Mouse (Mus musculus) macrophage (primary cell): Measurements from ENCODE around the gene Crygd. TPM values are rescaled to one million over a fixed set of nuclear protein-coding genes. Genes with fewer than 3 reads are reported as not detected.

Experiments
- H3K27ac ChIP-seq: fragments of 350-480 bp; formaldehyde crosslinking; 2 replicates; pipeline ENCODE4 v1.9.0; 2021
- H3K36me3 ChIP-seq: fragments of 350-480 bp; formaldehyde crosslinking; 2 replicates; pipeline ENCODE4 v1.9.0; 2021; ENCODE audit errors: inconsistent target
- H3K4me3 ChIP-seq: fragments of 350-480 bp; formaldehyde crosslinking; 2 replicates; pipeline ENCODE4 v1.9.0; 2021; ENCODE audit errors: inconsistent target
- H3K79me2 ChIP-seq: fragments of 350-480 bp; formaldehyde crosslinking; 2 replicates; pipeline ENCODE4 v1.9.0; 2021; ENCODE audit errors: inconsistent target
- WGBS: methylation state at CpG from one replicate; pipeline ENCODE4 v1.1.7; 2026; ENCODE audit warnings: inconsistent platforms; ENCODE audit not compliant: missing documents; 5-methylcytosine and 5-hydroxymethylcytosine counted together
- polyA plus RNA-seq: library from polyadenylated mRNA; stranded (reverse); fragments of 250-400 nt; gene quantifications from 3 replicates; pipeline ENCODE4 v1.2.4, GENCODE M21; 2018; ENCODE audit warnings: inconsistent platforms
- total RNA-seq, 78 experiments: library from RNA; depleted of rRNA; stranded (reverse); fragments of 250-400 nt; gene quantifications; 1 replicate in 9 of 78; 2 replicates in 24 of 78; 3 replicates in 43 of 78; 4 replicates in 2 of 78; pipeline ENCODE4 v1.2.4; 2018; ENCODE audit warnings: inconsistent platforms in 56 of 78

Gene Crygd
- total RNA-seq (2018; cell fraction: chromatin; rRNA removed), result not detected
- not detected for total RNA-seq (2018; cell fraction: cytosol; rRNA removed)
- not detected for total RNA-seq (2018; cell fraction: nucleus; rRNA removed)
- not detected in 3 replicates for polyA plus RNA-seq

- 90% methylated on average over 4 of the region's 8 CpGs for WGBS
- H3K36me3 ChIP-seq, result no peaks in the 10 kb centered on the region
- H3K27ac ChIP-seq, result no peak within 1 kb of the TSS
- H3K4me3 ChIP-seq, result no peak within 1 kb of the TSS
- no peaks in the 10 kb centered on the region for H3K79me2 ChIP-seq
Observed at GRCm38 (mm10) chr1:65063352-65063751, at the start of gene Crygd. Crygd (minus strand) TSS chr1:65063452.

GRCm38 (mm10) chr1:65112807-65113196 is 49.5 kb upstream of the Crygd start:
- no peaks in the 10 kb centered on the region for H3K36me3 ChIP-seq
- peak overlapping the region; percentile 83 for H3K27ac ChIP-seq
- 17% methylated on average over 14 of the region's 14 CpGs for whole genome bisulfite sequencing
- H3K79me2 ChIP-seq, result no peaks in the 10 kb centered on the region
- H3K4me3 ChIP-seq, result no peak overlapping the region

GRCm38 (mm10) chr1:65112031-65112806 is 49.0 kb upstream of the Crygd start:
- WGBS, result 17% methylated on average over 8 of the region's 8 CpGs
- H3K36me3 ChIP-seq, result no peaks in the 10 kb centered on the region
- H3K27ac ChIP-seq, result peak overlapping the region; percentile 83
- H3K79me2 ChIP-seq, result no peaks in the 10 kb centered on the region
- H3K4me3 ChIP-seq, result no peak overlapping the region

GRCm38 (mm10) chr1:65109756-65110435 is 46.6 kb upstream of the Crygd start:
- H3K79me2 ChIP-seq, result no peaks in the 10 kb centered on the region
- no peak overlapping the region for H3K4me3 ChIP-seq
- 94% methylated on average over 25 of the region's 25 CpGs for WGBS
- no peaks in the 10 kb centered on the region for H3K36me3 ChIP-seq
- H3K27ac ChIP-seq, result no peak overlapping the region

- Histone ChIP-seq H3K36me3 (no peaks in the 10 kb centered on the region), H3K27ac (no peak overlapping the region), H3K4me3 (no peak overlapping the region), H3K79me2 (no peaks in the 10 kb centered on the region)
- 90% methylated on average over 6 of the region's 8 CpGs for WGBS
Observed at GRCm38 (mm10) chr1:65109196-65109595, 45.9 kb upstream of the Crygd start.

- Histone ChIP-seq H3K36me3 (no peaks in the 10 kb centered on the region), H3K4me3 (no peak overlapping the region; the same call in 1 of the 2 replicates), H3K27ac (peak overlapping the region; percentile 33), H3K79me2 (no peaks in the 10 kb centered on the region)
- 40% methylated on average over 3 of the region's 10 CpGs for WGBS
Observed at GRCm38 (mm10) chr1:65107654-65108279, 44.5 kb upstream of the Crygd start.

GRCm38 (mm10) chr1:65103273-65103672 is 40.0 kb upstream of the Crygd start, which contains the start of gene Cryga:
Cryga (minus strand) TSS chr1:65103373.
- Histone ChIP-seq H3K36me3 (no peaks in the 10 kb centered on the region), H3K27ac (no peak within 1 kb of the TSS), H3K79me2 (no peaks in the 10 kb centered on the region), H3K4me3 (no peak within 1 kb of the TSS)
- WGBS, result 96% methylated on average over 11 of the region's 11 CpGs

GRCm38 (mm10) chr1:65096953-65097352 is 33.7 kb upstream of the Crygd start:
- WGBS, result 82% methylated on average over 3 of the region's 3 CpGs
- Histone ChIP-seq H3K27ac (no peak overlapping the region), H3K4me3 (no peak overlapping the region), H3K79me2 (no peaks in the 10 kb centered on the region), H3K36me3 (no peaks in the 10 kb centered on the region)

GRCm38 (mm10) chr1:65091566-65091965 is 28.3 kb upstream of the Crygd start:
- Histone ChIP-seq H3K4me3 (no peak overlapping the region), H3K36me3 (no peaks in the 10 kb centered on the region), H3K79me2 (no peaks in the 10 kb centered on the region), H3K27ac (no peak overlapping the region)
- WGBS, result 92% methylated on average over 3 of the region's 3 CpGs

GRCm38 (mm10) chr1:65090370-65090769 is 27.1 kb upstream of the Crygd start:
- Histone ChIP-seq H3K36me3 (no peaks in the 10 kb centered on the region), H3K4me3 (no peak overlapping the region), H3K27ac (no peak overlapping the region), H3K79me2 (no peaks in the 10 kb centered on the region)
- 0% methylated on average over 2 of the region's 2 CpGs for WGBS

- Histone ChIP-seq H3K27ac (no peak overlapping the region), H3K79me2 (no peaks in the 10 kb centered on the region), H3K36me3 (no peaks in the 10 kb centered on the region), H3K4me3 (no peak overlapping the region)
- 49% methylated on average over 6 of the region's 6 CpGs for WGBS
Observed at GRCm38 (mm10) chr1:65088567-65089356, 25.5 kb upstream of the Crygd start.

- Histone ChIP-seq H3K36me3 (no peaks in the 10 kb centered on the region), H3K4me3 (no peak within 1 kb of the TSS), H3K27ac (no peak within 1 kb of the TSS), H3K79me2 (no peaks in the 10 kb centered on the region)
- WGBS, result 52% methylated on average over 7 of the region's 7 CpGs
Observed at GRCm38 (mm10) chr1:65082188-65082587, 18.9 kb upstream of the Crygd start, which contains the start of gene Crygb. Crygb (minus strand) TSS chr1:65082288.

GRCm38 (mm10) chr1:65075607-65076006 is 12.4 kb upstream of the Crygd start:
- Histone ChIP-seq H3K79me2 (no peaks in the 10 kb centered on the region), H3K27ac (no peak overlapping the region), H3K4me3 (no peak overlapping the region), H3K36me3 (no peaks in the 10 kb centered on the region)
- WGBS, result 29% methylated on average over 4 of the region's 5 CpGs

- Histone ChIP-seq H3K36me3 (no peaks in the 10 kb centered on the region), H3K79me2 (no peaks in the 10 kb centered on the region), H3K27ac (no peak within 1 kb of the TSS), H3K4me3 (no peak within 1 kb of the TSS)
- 86% methylated on average over 6 of the region's 6 CpGs for WGBS
Observed at GRCm38 (mm10) chr1:65073589-65073988, 10.3 kb upstream of the Crygd start, which contains the start of gene Crygc. Crygc (minus strand) TSS chr1:65073689.
